Comparison of ENCODE assay signal across 13 mouse cellular contexts in the genomic region with DNA sequence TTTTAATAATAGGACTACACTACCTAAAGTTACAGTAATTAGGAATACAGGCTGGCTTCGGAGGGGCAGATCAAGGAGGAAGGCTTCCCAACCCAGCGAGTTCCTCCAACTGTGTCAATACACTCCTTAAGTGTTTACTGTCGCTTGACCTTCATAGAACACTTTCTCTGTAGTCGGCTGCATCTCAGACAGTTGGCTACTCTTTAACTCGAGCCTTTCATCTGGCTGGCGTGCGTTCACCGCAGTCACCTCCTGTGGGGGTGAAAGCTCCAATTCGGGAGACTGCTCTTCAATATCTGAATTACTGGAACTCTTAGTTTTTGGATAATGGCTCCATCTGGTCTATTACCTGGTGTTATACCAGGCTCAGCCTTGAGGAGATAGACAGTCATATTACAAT. TPM values are rescaled to one million over a fixed set of nuclear protein-coding genes. Genes with fewer than 3 reads are reported as not detected.
DNase-seq lines count a peak whose midpoint lies in the region; ATAC-seq and TF ChIP-seq lines count a peak whose summit lies in the region.
"Had no signal": no experiment of that assay in that cellular context is flagged by ENCODE, and none has a peak within 500 bp of the region (broad histone marks: within the 10 kb centered on the region; RNA-seq: fewer than 3 reads in every experiment).

No protein-coding gene starts in this region.

- no peak overlapping the region for H3K9ac ChIP-seq in midbrain, embryonic 11.5 days (ENCODE audit: low read length)
- H3K9ac ChIP-seq in midbrain, postnatal 0 days (replicated peaks; ENCODE audit: low read length, poor library complexity, severe bottlenecking), result no peak overlapping the region
- H3K9ac ChIP-seq in kidney, postnatal 0 days (ENCODE audit: low read depth, low read length), result no peak overlapping the region
- no peak overlapping the region for H3K9ac ChIP-seq in liver, embryonic 13.5 days
- H3K9ac ChIP-seq: liver, embryonic 15.5 days; stomach, embryonic 15.5 days had no signal

- H3K27ac ChIP-seq in midbrain, embryonic 11.5 days (ENCODE audit: low read depth, low read length), result no peak overlapping the region
- no peak overlapping the region for H3K27ac ChIP-seq in midbrain, postnatal 0 days (ENCODE audit: low read depth, low read length)
- H3K27ac ChIP-seq in kidney, postnatal 0 days, result no peak overlapping the region
- H3K27ac ChIP-seq in liver, embryonic 13.5 days, result peak overlapping the region; percentile 60
- H3K27ac ChIP-seq: liver, embryonic 15.5 days had no signal

- H3K27me3 ChIP-seq in midbrain, embryonic 11.5 days (ENCODE audit: control insufficient read depth, insufficient read depth, low read length), result no peaks in the 10 kb centered on the region
- no peaks in the 10 kb centered on the region for H3K27me3 ChIP-seq in midbrain, postnatal 0 days (ENCODE audit: insufficient read depth, low read length)
- no peaks in the 10 kb centered on the region for H3K27me3 ChIP-seq in kidney, postnatal 0 days (ENCODE audit: insufficient read depth, low read length)
- no peaks in the 10 kb centered on the region for H3K27me3 ChIP-seq in liver, embryonic 13.5 days
- H3K27me3 ChIP-seq: hindbrain, embryonic 15.5 days; liver, embryonic 15.5 days; stomach, embryonic 15.5 days had no signal

- no peak for ATAC-seq in midbrain, embryonic 11.5 days (ENCODE audit: low FRiP score)
- ATAC-seq in midbrain, postnatal 0 days (ENCODE audit: low FRiP score), result no peak
- ATAC-seq in kidney, postnatal 0 days (replicated peaks; ENCODE audit: low FRiP score, low read depth), result 0 out of 2 replicates have a peak, but pooled peaks have one; percentile 29
- no peak for ATAC-seq in liver, embryonic 13.5 days (ENCODE audit: low read depth)

- no peak overlapping the region for H3K4me2 ChIP-seq in midbrain, embryonic 11.5 days
- H3K4me2 ChIP-seq in midbrain, postnatal 0 days (ENCODE audit: low read depth, low read length, poor library complexity, severe bottlenecking), result no peak overlapping the region
- no peak overlapping the region for H3K4me2 ChIP-seq in kidney, postnatal 0 days (ENCODE audit: low read length)
- H3K4me2 ChIP-seq in liver, embryonic 13.5 days, result peak overlapping the region; percentile 24; the same call in 1 of the 2 replicates

- H3K4me1 ChIP-seq in midbrain, embryonic 11.5 days (ENCODE audit: control insufficient read depth, insufficient read depth, low read length), result peaks cover 10% of the 10 kb centered on the region
- peaks cover 8% of the 10 kb centered on the region; the same call in 1 of the 2 replicates for H3K4me1 ChIP-seq in midbrain, postnatal 0 days (ENCODE audit: insufficient read depth, low read length)
- no peaks in the 10 kb centered on the region for H3K4me1 ChIP-seq in kidney, postnatal 0 days (replicated peaks; ENCODE audit: insufficient read depth, low read length)
- H3K4me1 ChIP-seq in liver, embryonic 13.5 days (replicated peaks), result peaks cover 19% of the 10 kb centered on the region

- DNase-seq in heart, adult 11 months, result peak; percentile 74
- DNase-seq in heart, postnatal 25 days (ENCODE audit: low spot score), result no peak
- peak; percentile 81 for DNase-seq in midbrain, embryonic 11.5 days (ENCODE audit: low spot score, missing footprints)
- no peak for DNase-seq in midbrain, postnatal 0 days (ENCODE audit: low spot score)
- no peak for DNase-seq in kidney, postnatal 0 days (ENCODE audit: low spot score)
- DNase-seq in liver, embryonic 13.5 days, result no peak
- DNase-seq in left cerebral cortex, adult 18-20 months (ENCODE audit: low spot score in 2 of 2), result no peak
- no peak for DNase-seq in retina, embryonic 14.5 days (ENCODE audit: low spot score)

- whole genome bisulfite sequencing in midbrain, embryonic 11.5 days, result 73% methylated on average over 9 of the region's 9 CpGs
- 71% methylated on average over 9 of the region's 9 CpGs for WGBS in midbrain, postnatal 0 days
- 58% methylated on average over 9 of the region's 9 CpGs for WGBS in kidney, postnatal 0 days
- WGBS in liver, embryonic 13.5 days (ENCODE audit: insufficient replicate concordance), result 52% methylated on average over 9 of the region's 9 CpGs

- no peaks in the 10 kb centered on the region for H3K9me3 ChIP-seq in midbrain, embryonic 11.5 days (ENCODE audit: control insufficient read depth, low read length)
- H3K9me3 ChIP-seq in midbrain, postnatal 0 days (ENCODE audit: low read length), result no peaks in the 10 kb centered on the region
- H3K9me3 ChIP-seq in kidney, postnatal 0 days (replicated peaks; ENCODE audit: low read length), result no peaks in the 10 kb centered on the region
- no peaks in the 10 kb centered on the region for H3K9me3 ChIP-seq in liver, embryonic 13.5 days (replicated peaks)
- H3K9me3 ChIP-seq: forebrain, embryonic 10.5 days; heart, embryonic 10.5 days; hindbrain, embryonic 15.5 days; liver, embryonic 15.5 days; stomach, embryonic 15.5 days had no signal

- H3K4me3 ChIP-seq in midbrain, embryonic 11.5 days (ENCODE audit: low read depth, low read length), result no peak overlapping the region
- H3K4me3 ChIP-seq in midbrain, postnatal 0 days (ENCODE audit: low read depth, low read length), result no peak overlapping the region
- no peak overlapping the region for H3K4me3 ChIP-seq in kidney, postnatal 0 days (replicated peaks; ENCODE audit: low read depth, low read length)
- no peak overlapping the region for H3K4me3 ChIP-seq in liver, embryonic 13.5 days (replicated peaks)

- TF ChIP-seq CTCF in midbrain, postnatal 0 days (IDR thresholded peaks at IDR 0.05), result no peak
- no peak for TF ChIP-seq CTCF in kidney, postnatal 0 days (IDR thresholded peaks at IDR 0.05; ENCODE audit: low read depth)

- H3K36me3 ChIP-seq in midbrain, embryonic 11.5 days (ENCODE audit: control insufficient read depth, insufficient read depth, low read length), result 0 out of 2 replicates have a peak, but pooled peaks cover 4% of the 10 kb centered on the region
- 0 out of 2 replicates have a peak, but pooled peaks cover 3% of the 10 kb centered on the region for H3K36me3 ChIP-seq in midbrain, postnatal 0 days (ENCODE audit: insufficient read depth, low read length)
- no peaks in the 10 kb centered on the region for H3K36me3 ChIP-seq in kidney, postnatal 0 days (ENCODE audit: insufficient read depth, low read length)
- peaks cover 27% of the 10 kb centered on the region for H3K36me3 ChIP-seq in liver, embryonic 13.5 days
- H3K36me3 ChIP-seq: stomach, embryonic 15.5 days had no signal

- intact Hi-C loops in heart, postnatal 25 days (cut with DNase I), result no loop called here

RNA-seq across cellular contexts. Expression of gene Nmt1, which starts 10.3 kb away (rescaled TPM):
- total RNA-seq in heart, postnatal 25 days (2021), result 10 to 100 TPM; 65.2 to 66.1 TPM
- 45.6 and 51.3 TPM in 2 replicates for polyA plus RNA-seq in midbrain, embryonic 11.5 days (2014; fragmentation: Nextera tagmentation; extraction: Ambion mirVana)
- total RNA-seq in midbrain, postnatal 0 days (2014; rRNA removed), result 48.6 and 56.3 TPM in 2 replicates
- polyA plus RNA-seq in midbrain, postnatal 0 days (2015; fragmentation: Nextera tagmentation; extraction: Ambion mirVana), result 39.1 and 40.5 TPM in 2 replicates
- 60.3 and 60.7 TPM in 2 replicates for polyA plus RNA-seq in kidney, postnatal 0 days (2015; fragmentation: Nextera tagmentation; extraction: Ambion mirVana)
- polyA plus RNA-seq in liver, embryonic 13.5 days (2015; fragmentation: Nextera tagmentation; extraction: Ambion mirVana), result 47.8 and 52.2 TPM in 2 replicates
- 100 to 1,000 TPM; 130 to 131 TPM for total RNA-seq in left cerebral cortex, adult 18-20 months (2021)

RNA-seq across cellular contexts. Expression of gene Dcakd, which starts 10.5 kb away (rescaled TPM):
- total RNA-seq in heart, postnatal 25 days (2021), result 10 to 100 TPM; 83.5 to 84.3 TPM
- 238 and 259 TPM in 2 replicates for polyA plus RNA-seq in midbrain, embryonic 11.5 days (2014; fragmentation: Nextera tagmentation; extraction: Ambion mirVana)
- total RNA-seq in midbrain, postnatal 0 days (2014; rRNA removed), result 154 and 191 TPM in 2 replicates
- 165 and 173 TPM in 2 replicates for polyA plus RNA-seq in midbrain, postnatal 0 days (2015; fragmentation: Nextera tagmentation; extraction: Ambion mirVana)
- 103 and 106 TPM in 2 replicates for polyA plus RNA-seq in kidney, postnatal 0 days (2015; fragmentation: Nextera tagmentation; extraction: Ambion mirVana)
- 29.9 and 37.3 TPM in 2 replicates for polyA plus RNA-seq in liver, embryonic 13.5 days (2015; fragmentation: Nextera tagmentation; extraction: Ambion mirVana)
- 10 to 100 TPM; 44.4 to 44.6 TPM for total RNA-seq in left cerebral cortex, adult 18-20 months (2021)

Comparison
In these comparisons a context has a peak if more than half of its experiments do, and no peak if none do; other contexts are left out.
1. DNase-seq: peak in heart, adult 11 months (single experiment) and midbrain, embryonic 11.5 days (single experiment); none in heart, postnatal 25 days (single experiment), midbrain, postnatal 0 days (single experiment), kidney, postnatal 0 days (single experiment), liver, embryonic 13.5 days (single experiment), left cerebral cortex, adult 18-20 months (0 of 2) and retina, embryonic 14.5 days (single experiment).